Mouse (Mus musculus): Measurements from ENCODE around the gene Loxl1. TPM values are rescaled to one million over a fixed set of nuclear protein-coding genes. Genes with fewer than 3 reads are reported as not detected.

The Loxl1 gene
- polyA plus RNA-seq, 1 experiment from 2014 or later = 11.9 TPM

GRCm38 (mm10) chr9:58281597-58281996 lies 31.4 kb downstream of the Loxl1 start:
- Histone ChIP-seq H3K27me3 (replicated peaks; ENCODE audit: low read depth, poor library complexity, severe bottlenecking) (no peaks in the 10 kb centered on the region), H3K36me3 (replicated peaks) (no peaks in the 10 kb centered on the region), H3K27ac (replicated peaks) (no peak overlapping the region), H3K4me1 (no peaks in the 10 kb centered on the region), H3K4me3 (no peak overlapping the region), H3K9me3 (no peaks in the 10 kb centered on the region)
- WGBS = 58% methylated on average over 3 of the region's 3 CpGs
- peak; percentile 50 for DNase-seq (ENCODE audit: low spot score)

- H3K27me3 ChIP-seq (replicated peaks; ENCODE audit: low read depth, poor library complexity, severe bottlenecking) = no peaks in the 10 kb centered on the region
- H3K9me3 ChIP-seq = no peaks in the 10 kb centered on the region
- H3K4me3 ChIP-seq = no peak overlapping the region
- no peak overlapping the region for H3K27ac ChIP-seq (replicated peaks)
- H3K36me3 ChIP-seq (replicated peaks) = no peaks in the 10 kb centered on the region
- H3K4me1 ChIP-seq = peaks cover 10% of the 10 kb centered on the region
- peak; percentile 75 for DNase-seq (ENCODE audit: low spot score)
- 37% methylated on average over 9 of the region's 9 CpGs for WGBS
These were observed 32.5 kb downstream of the Loxl1 start for GRCm38 (mm10) chr9:58280259-58281109.

- Histone ChIP-seq H3K4me1 (peaks cover 17% of the 10 kb centered on the region), H3K36me3 (replicated peaks) (no peaks in the 10 kb centered on the region), H3K27me3 (replicated peaks; ENCODE audit: low read depth, poor library complexity, severe bottlenecking) (no peaks in the 10 kb centered on the region), H3K4me3 (no peak overlapping the region), H3K9me3 (no peaks in the 10 kb centered on the region), H3K27ac (replicated peaks) (no peak overlapping the region)
- WGBS = 68% methylated on average over 5 of the region's 5 CpGs
- no peak for DNase-seq (ENCODE audit: low spot score)
These were observed 33.2 kb downstream of the Loxl1 start for GRCm38 (mm10) chr9:58279780-58280179.

- Histone ChIP-seq H3K4me1 (peaks cover 24% of the 10 kb centered on the region), H3K36me3 (replicated peaks) (no peaks in the 10 kb centered on the region), H3K4me3 (no peak overlapping the region), H3K27me3 (replicated peaks; ENCODE audit: low read depth, poor library complexity, severe bottlenecking) (no peaks in the 10 kb centered on the region), H3K27ac (replicated peaks) (no peak overlapping the region), H3K9me3 (no peaks in the 10 kb centered on the region)
- 42% methylated on average over 4 of the region's 4 CpGs for WGBS
- DNase-seq (ENCODE audit: low spot score) = no peak
These were observed 33.9 kb downstream of the Loxl1 start for GRCm38 (mm10) chr9:58278821-58279723.

- Histone ChIP-seq H3K27ac (replicated peaks) (no peak overlapping the region), H3K4me1 (peaks cover 29% of the 10 kb centered on the region), H3K27me3 (replicated peaks; ENCODE audit: low read depth, poor library complexity, severe bottlenecking) (no peaks in the 10 kb centered on the region), H3K36me3 (replicated peaks) (no peaks in the 10 kb centered on the region), H3K4me3 (no peak overlapping the region), H3K9me3 (no peaks in the 10 kb centered on the region)
- no peak for DNase-seq (ENCODE audit: low spot score)
- WGBS = 89% methylated on average over 4 of the region's 4 CpGs
These were observed 34.7 kb downstream of the Loxl1 start for GRCm38 (mm10) chr9:58278313-58278712.

GRCm38 (mm10) chr9:58276346-58276745 lies 36.6 kb downstream of the Loxl1 start:
- no peak for DNase-seq (ENCODE audit: low spot score)
- Histone ChIP-seq H3K27ac (replicated peaks) (no peak overlapping the region), H3K27me3 (replicated peaks; ENCODE audit: low read depth, poor library complexity, severe bottlenecking) (no peaks in the 10 kb centered on the region), H3K4me1 (peaks cover 32% of the 10 kb centered on the region), H3K9me3 (no peaks in the 10 kb centered on the region), H3K36me3 (replicated peaks) (no peaks in the 10 kb centered on the region), H3K4me3 (no peak overlapping the region)
- WGBS = 57% methylated on average over 5 of the region's 5 CpGs

GRCm38 (mm10) chr9:58275797-58276196 lies 37.2 kb downstream of the Loxl1 start:
- peaks cover 32% of the 10 kb centered on the region for H3K4me1 ChIP-seq
- WGBS = 81% methylated on average over 3 of the region's 3 CpGs
- H3K4me3 ChIP-seq = 0 out of 2 replicates have a peak overlapping the region, but pooled peaks have one; percentile 18
- H3K27ac ChIP-seq (replicated peaks) = peak overlapping the region; percentile 81
- no peak for DNase-seq (ENCODE audit: low spot score)
- H3K9me3 ChIP-seq = no peaks in the 10 kb centered on the region
- no peaks in the 10 kb centered on the region for H3K36me3 ChIP-seq (replicated peaks)
- no peaks in the 10 kb centered on the region for H3K27me3 ChIP-seq (replicated peaks; ENCODE audit: low read depth, poor library complexity, severe bottlenecking)

- peak overlapping the region; percentile 81 for H3K27ac ChIP-seq (replicated peaks)
- 28% methylated on average over 8 of the region's 8 CpGs for WGBS
- peak overlapping the region; percentile 18; the same call in 1 of the 2 replicates for H3K4me3 ChIP-seq
- H3K27me3 ChIP-seq (replicated peaks; ENCODE audit: low read depth, poor library complexity, severe bottlenecking) = no peaks in the 10 kb centered on the region
- H3K4me1 ChIP-seq = peaks cover 32% of the 10 kb centered on the region
- H3K9me3 ChIP-seq = no peaks in the 10 kb centered on the region
- H3K36me3 ChIP-seq (replicated peaks) = no peaks in the 10 kb centered on the region
- DNase-seq (ENCODE audit: low spot score) = peak; percentile 54
These were observed 37.7 kb downstream of the Loxl1 start for GRCm38 (mm10) chr9:58275115-58275774.

- Histone ChIP-seq H3K4me3 (no peak overlapping the region), H3K27ac (replicated peaks) (0 out of 2 replicates have a peak overlapping the region, but pooled peaks have one; percentile 2), H3K4me1 (peaks cover 32% of the 10 kb centered on the region), H3K9me3 (no peaks in the 10 kb centered on the region), H3K36me3 (replicated peaks) (no peaks in the 10 kb centered on the region), H3K27me3 (replicated peaks; ENCODE audit: low read depth, poor library complexity, severe bottlenecking) (no peaks in the 10 kb centered on the region)
- WGBS = 56% methylated on average over 3 of the region's 3 CpGs
- no peak for DNase-seq (ENCODE audit: low spot score)
These were observed 38.4 kb downstream of the Loxl1 start for GRCm38 (mm10) chr9:58274626-58275025.

- Histone ChIP-seq H3K36me3 (replicated peaks) (no peaks in the 10 kb centered on the region), H3K27ac (replicated peaks) (0 out of 2 replicates have a peak overlapping the region, but pooled peaks have one; percentile 2), H3K9me3 (no peaks in the 10 kb centered on the region), H3K27me3 (replicated peaks; ENCODE audit: low read depth, poor library complexity, severe bottlenecking) (no peaks in the 10 kb centered on the region), H3K4me1 (peaks cover 32% of the 10 kb centered on the region), H3K4me3 (no peak overlapping the region)
- 74% methylated on average over 7 of the region's 7 CpGs for WGBS
- no peak for DNase-seq (ENCODE audit: low spot score)
These were observed 38.8 kb downstream of the Loxl1 start for GRCm38 (mm10) chr9:58274101-58274604.

- peaks cover 32% of the 10 kb centered on the region for H3K4me1 ChIP-seq
- H3K9me3 ChIP-seq = no peaks in the 10 kb centered on the region
- H3K27ac ChIP-seq (replicated peaks) = no peak overlapping the region
- H3K27me3 ChIP-seq (replicated peaks; ENCODE audit: low read depth, poor library complexity, severe bottlenecking) = no peaks in the 10 kb centered on the region
- no peak for DNase-seq (ENCODE audit: low spot score)
- no peak overlapping the region for H3K4me3 ChIP-seq
- no peaks in the 10 kb centered on the region for H3K36me3 ChIP-seq (replicated peaks)
- WGBS = 78% methylated on average over 9 of the region's 9 CpGs
These were observed 40.1 kb downstream of the Loxl1 start for GRCm38 (mm10) chr9:58272855-58273254.

- Histone ChIP-seq H3K4me3 (no peak overlapping the region), H3K27me3 (replicated peaks; ENCODE audit: low read depth, poor library complexity, severe bottlenecking) (no peaks in the 10 kb centered on the region), H3K36me3 (replicated peaks) (no peaks in the 10 kb centered on the region), H3K27ac (replicated peaks) (no peak overlapping the region), H3K9me3 (no peaks in the 10 kb centered on the region), H3K4me1 (peaks cover 32% of the 10 kb centered on the region)
- DNase-seq (ENCODE audit: low spot score) = no peak
- 73% methylated on average over 2 of the region's 2 CpGs for WGBS
These were observed 40.9 kb downstream of the Loxl1 start for GRCm38 (mm10) chr9:58272068-58272541.
